Mouse (Mus musculus): ENCODE data around the gene Irgc1. TPM values are rescaled to one million over a fixed set of nuclear protein-coding genes. Genes with fewer than 3 reads are reported as not detected.
"Not testable (repeated sequence)": the region's sequence is repeated elsewhere in the genome, so short reads cannot be mapped to it uniquely, and the experiment has no call there.

Gene Irgc1
- polyA plus RNA-seq, 1 experiment from 2014 or later: not detected

- Histone ChIP-seq H3K9ac (ENCODE audit: low read depth, low read length) (no peak overlapping the region), H3K27ac (ENCODE audit: low read depth, low read length) (no peak overlapping the region), H3K27me3 (replicated peaks; ENCODE audit: control insufficient read depth, insufficient read depth, low read length) (peaks cover 16% of the 10 kb centered on the region), H3K36me3 (ENCODE audit: control insufficient read depth, insufficient read depth) (no peaks in the 10 kb centered on the region), H3K9me3 (ENCODE audit: control insufficient read depth) (no peaks in the 10 kb centered on the region), H3K4me1 (replicated peaks; ENCODE audit: control insufficient read depth, insufficient read depth, low read length) (no peaks in the 10 kb centered on the region), H3K4me2 (replicated peaks; ENCODE audit: low read depth) (no peak overlapping the region), H3K4me3 (ENCODE audit: low read depth, low read length) (no peak overlapping the region)
- TF ChIP-seq CTCF (IDR thresholded peaks at IDR 0.05; ENCODE audit: low read depth): no peak
- WGBS: 66% methylated on average over 9 of the region's 9 CpGs
- ATAC-seq: no peak
Measured at GRCm38 (mm10) chr7:24486654-24487130, 34.6 kb upstream of the Irgc1 start.

DNA sequence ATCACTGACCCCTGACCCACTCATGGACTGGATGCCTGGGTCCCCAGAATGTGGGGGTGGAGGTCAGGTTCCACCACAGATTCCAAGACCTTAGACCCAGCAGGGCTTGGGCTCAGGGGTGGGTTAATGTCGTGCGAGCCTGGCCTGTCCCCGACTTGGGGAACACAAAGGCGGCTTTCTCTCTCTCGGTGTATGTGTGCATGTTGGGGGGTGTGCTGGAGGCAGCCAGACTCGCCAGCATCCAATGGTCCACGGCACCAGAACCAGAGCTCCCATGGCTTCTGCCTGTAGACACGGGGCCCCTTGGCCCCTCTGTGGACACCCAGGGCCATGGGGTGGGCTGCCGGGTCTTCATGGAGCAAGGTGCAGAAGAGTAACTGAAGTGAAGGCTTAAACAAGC is 33.4 kb upstream of the Irgc1 start:
- no peaks in the 10 kb centered on the region for H3K4me1 ChIP-seq (replicated peaks; ENCODE audit: control insufficient read depth, insufficient read depth, low read length)
- H3K4me2 ChIP-seq (replicated peaks; ENCODE audit: low read depth): no peak overlapping the region
- H3K36me3 ChIP-seq (ENCODE audit: control insufficient read depth, insufficient read depth): no peaks in the 10 kb centered on the region
- peaks cover 26% of the 10 kb centered on the region for H3K27me3 ChIP-seq (replicated peaks; ENCODE audit: control insufficient read depth, insufficient read depth, low read length)
- ATAC-seq: no peak
- no peak for TF ChIP-seq CTCF (IDR thresholded peaks at IDR 0.05; ENCODE audit: low read depth)
- H3K9ac ChIP-seq (ENCODE audit: low read depth, low read length): no peak overlapping the region
- no peaks in the 10 kb centered on the region for H3K9me3 ChIP-seq (ENCODE audit: control insufficient read depth)
- H3K27ac ChIP-seq (ENCODE audit: low read depth, low read length): no peak overlapping the region
- H3K4me3 ChIP-seq (ENCODE audit: low read depth, low read length): no peak overlapping the region
- 81% methylated on average over 9 of the region's 9 CpGs for WGBS

- ATAC-seq; H3K36me3 ChIP-seq (ENCODE audit: control insufficient read depth, insufficient read depth); H3K4me2 ChIP-seq (replicated peaks; ENCODE audit: low read depth); H3K4me3 ChIP-seq (ENCODE audit: low read depth, low read length); H3K9ac ChIP-seq (ENCODE audit: low read depth, low read length); H3K4me1 ChIP-seq (replicated peaks; ENCODE audit: control insufficient read depth, insufficient read depth, low read length); H3K9me3 ChIP-seq (ENCODE audit: control insufficient read depth); H3K27ac ChIP-seq (ENCODE audit: low read depth, low read length): not testable (repeated sequence)
- peaks cover 26% of the 10 kb centered on the region for H3K27me3 ChIP-seq (replicated peaks; ENCODE audit: control insufficient read depth, insufficient read depth, low read length)
- WGBS: 62% methylated on average over 6 of the region's 6 CpGs
Measured at GRCm38 (mm10) chr7:24483291-24483690, 31.2 kb upstream of the Irgc1 start.

DNA sequence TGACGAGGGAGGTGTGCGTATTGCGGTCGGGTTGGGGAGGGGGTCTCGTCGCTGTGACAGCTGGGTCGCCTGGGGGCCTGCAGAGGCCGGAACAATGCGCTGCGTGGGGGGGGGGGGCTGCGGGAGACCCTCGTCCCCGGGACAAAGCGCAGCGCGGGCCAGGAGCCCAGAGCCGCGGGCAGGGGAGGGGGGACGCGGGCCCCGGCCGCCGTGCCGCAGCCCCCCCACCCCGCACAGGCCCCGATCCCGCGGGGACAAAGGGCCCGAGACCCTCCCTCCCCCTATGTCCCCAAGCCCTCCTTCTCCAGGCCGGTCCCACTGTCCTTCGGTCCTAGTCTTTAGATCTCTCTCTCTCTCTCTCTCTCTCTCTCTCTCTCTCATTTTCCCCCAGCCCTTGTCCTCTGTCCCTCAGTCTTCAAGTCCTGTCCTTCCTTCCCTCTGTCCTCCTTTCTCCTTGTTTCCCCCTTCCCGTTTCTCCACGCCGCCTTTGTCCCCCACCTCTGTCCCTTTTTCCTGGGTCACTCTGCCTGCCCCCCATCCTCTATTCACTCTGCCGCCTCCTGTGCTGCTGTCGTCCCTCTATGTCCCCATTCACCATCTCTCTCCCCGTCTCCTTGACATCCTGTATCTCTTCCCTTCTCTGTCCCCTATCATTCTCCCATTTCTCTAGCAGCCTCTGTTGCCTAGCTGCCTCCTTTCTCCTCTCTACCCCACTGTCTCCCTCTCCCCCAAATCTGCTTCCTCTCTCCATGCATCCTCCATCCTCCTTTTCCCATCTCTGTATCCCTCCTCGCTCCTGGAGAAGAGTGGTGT is 30.3 kb upstream of the Irgc1 start:
- peak overlapping the region; percentile 98 for H3K4me2 ChIP-seq (replicated peaks; ENCODE audit: low read depth)
- no peak overlapping the region for H3K9ac ChIP-seq (ENCODE audit: low read depth, low read length)
- no peaks in the 10 kb centered on the region for H3K9me3 ChIP-seq (ENCODE audit: control insufficient read depth)
- no peaks in the 10 kb centered on the region for H3K4me1 ChIP-seq (replicated peaks; ENCODE audit: control insufficient read depth, insufficient read depth, low read length)
- no peaks in the 10 kb centered on the region for H3K36me3 ChIP-seq (ENCODE audit: control insufficient read depth, insufficient read depth)
- no peak for TF ChIP-seq CTCF (IDR thresholded peaks at IDR 0.05; ENCODE audit: low read depth)
- peaks cover 26% of the 10 kb centered on the region for H3K27me3 ChIP-seq (replicated peaks; ENCODE audit: control insufficient read depth, insufficient read depth, low read length)
- no peak overlapping the region for H3K27ac ChIP-seq (ENCODE audit: low read depth, low read length)
- peak overlapping the region; percentile 56 for H3K4me3 ChIP-seq (ENCODE audit: low read depth, low read length)
- 5% methylated on average over 21 of the region's 38 CpGs for WGBS
- no peak; the same call in 1 of the 2 replicates for ATAC-seq

GRCm38 (mm10) chr7:24481474-24482207 is 29.5 kb upstream of the Irgc1 start, which contains the start of gene Cadm4:
Gene Cadm4 (plus strand): TSS chr7:24482023.
- TF ChIP-seq CTCF (IDR thresholded peaks at IDR 0.05; ENCODE audit: low read depth): no peak
- WGBS: 1% methylated on average over 70 of the region's 83 CpGs
- no peak within 1 kb of the TSS for H3K27ac ChIP-seq (ENCODE audit: low read depth, low read length)

GRCm38 (mm10) chr7:24480986-24481473 is 28.9 kb upstream of the Irgc1 start:
- TF ChIP-seq CTCF (IDR thresholded peaks at IDR 0.05; ENCODE audit: low read depth): no peak
- ATAC-seq: no peak
- Histone ChIP-seq H3K27me3 (replicated peaks; ENCODE audit: control insufficient read depth, insufficient read depth, low read length) (peaks cover 26% of the 10 kb centered on the region), H3K27ac (ENCODE audit: low read depth, low read length) (no peak overlapping the region), H3K4me2 (replicated peaks; ENCODE audit: low read depth) (peak overlapping the region; percentile 98), H3K9me3 (ENCODE audit: control insufficient read depth) (no peaks in the 10 kb centered on the region), H3K36me3 (ENCODE audit: control insufficient read depth, insufficient read depth) (no peaks in the 10 kb centered on the region), H3K9ac (ENCODE audit: low read depth, low read length) (no peak overlapping the region), H3K4me1 (replicated peaks; ENCODE audit: control insufficient read depth, insufficient read depth, low read length) (no peaks in the 10 kb centered on the region), H3K4me3 (ENCODE audit: low read depth, low read length) (peak overlapping the region; percentile 56)
- 12% methylated on average over 14 of the region's 14 CpGs for WGBS

More at GRCm38 (mm10) chr7:24481474-24482207, 29.5 kb upstream of the Irgc1 start, which contains the start of gene Cadm4:
- Histone ChIP-seq H3K9ac (ENCODE audit: low read depth, low read length) (peak within 1 kb of the TSS; percentile 22; the same call in 1 of the 2 replicates), H3K4me1 (replicated peaks; ENCODE audit: control insufficient read depth, insufficient read depth, low read length) (no peaks in the 10 kb centered on the region), H3K9me3 (ENCODE audit: control insufficient read depth) (no peaks in the 10 kb centered on the region), H3K4me3 (ENCODE audit: low read depth, low read length) (peak within 1 kb of the TSS; percentile 56), H3K36me3 (ENCODE audit: control insufficient read depth, insufficient read depth) (no peaks in the 10 kb centered on the region), H3K27me3 (replicated peaks; ENCODE audit: control insufficient read depth, insufficient read depth, low read length) (peaks cover 26% of the 10 kb centered on the region), H3K4me2 (replicated peaks; ENCODE audit: low read depth) (peak within 1 kb of the TSS; percentile 98)
- ATAC-seq: peak; percentile 88

Data from intestine, postnatal 0 days (tissue).